Mouse (Mus musculus) hindbrain, embryonic 12.5 days (tissue): ENCODE results near the gene Cyth2. TPM values are rescaled to one million over a fixed set of nuclear protein-coding genes. Genes with fewer than 3 reads are reported as not detected.

Experiments
- ATAC-seq: fragments of 200-750 bp; cut with Nextera tagmentation; 2 replicates; pipeline ENCODE4 v1.8.0; 2017; ENCODE audit warnings: moderate TSS enrichment; ENCODE audit not compliant: low FRiP score
- H3K27ac ChIP-seq: fragments of 300-500 bp; sonication (generic); 2 replicates; pipeline ENCODE4 v1.5.1; 2016; ENCODE audit warnings: mild to moderate bottlenecking
- H3K27me3 ChIP-seq: fragments of 300-500 bp; sonication (generic); 2 replicates; pipeline ENCODE4 v1.6.1; 2016; ENCODE audit warnings: mild to moderate bottlenecking
- H3K36me3 ChIP-seq: fragments of 300-500 bp; sonication (generic); 2 replicates; pipeline ENCODE4 v1.6.1; 2016; ENCODE audit warnings: mild to moderate bottlenecking
- H3K4me1 ChIP-seq: fragments of 300-500 bp; sonication (generic); 2 replicates; pipeline ENCODE4 v1.6.1; 2016
- H3K4me2 ChIP-seq: fragments of 300-500 bp; sonication (generic); replicated peaks from 2 replicates; pipeline ENCODE4 v1.6.1; 2016; ENCODE audit warnings: mild to moderate bottlenecking
- H3K4me3 ChIP-seq: fragments of 300-500 bp; sonication (generic); 2 replicates; pipeline ENCODE4 v1.5.1; 2016; ENCODE audit warnings: mild to moderate bottlenecking
- H3K9ac ChIP-seq: fragments of 300-500 bp; sonication (generic); 2 replicates; pipeline ENCODE4 v1.6.1; 2016; ENCODE audit warnings: mild to moderate bottlenecking, moderate library complexity
- H3K9me3 ChIP-seq: fragments of 300-500 bp; sonication (generic); replicated peaks from 2 replicates; pipeline ENCODE4 v1.6.1; 2016; ENCODE audit warnings: mild to moderate bottlenecking
- WGBS: fragments of 180-500 bp; shearing (Covaris S2); methylation state at CpG from one replicate; pipeline ENCODE4 v1.1.7; 2016; 5-methylcytosine and 5-hydroxymethylcytosine counted together
- polyA plus RNA-seq: library from polyadenylated mRNA; unstranded; fragments of >200 nt; fragmentation: Nextera tagmentation; extraction: Ambion mirVana; gene quantifications from 2 replicates; pipeline ENCODE4 v1.2.1, GENCODE M21; 2016

The Cyth2 gene
- polyA plus RNA-seq: 280 and 284 TPM in 2 replicates

- ATAC-seq: peak; percentile 99
- WGBS: under 1% methylated on average over 62 of the region's 92 CpGs
Observed at GRCm38 (mm10) chr7:45813787-45814779, at the start of gene Cyth2. TSS of gene Cyth2 (minus strand) at chr7:45814581.

GRCm38 (mm10) chr7:45862804-45863203 lies 48.4 kb upstream of the Cyth2 start:
- Histone ChIP-seq H3K4me3 (no peak overlapping the region), H3K27ac (no peak overlapping the region), H3K9me3 (no peaks in the 10 kb centered on the region), H3K27me3 (peaks cover 52% of the 10 kb centered on the region), H3K36me3 (no peaks in the 10 kb centered on the region), H3K4me2 (no peak overlapping the region), H3K4me1 (peaks cover 21% of the 10 kb centered on the region), H3K9ac (no peak overlapping the region)
- 88% methylated on average over 7 of the region's 7 CpGs for WGBS
- ATAC-seq: no peak

More at GRCm38 (mm10) chr7:45813787-45814779, at the start of gene Cyth2:
- Histone ChIP-seq H3K4me1 (peaks cover 38% of the 10 kb centered on the region), H3K9me3 (no peaks in the 10 kb centered on the region), H3K36me3 (peaks cover 39% of the 10 kb centered on the region), H3K9ac (peak within 1 kb of the TSS; percentile 100), H3K27ac (peak within 1 kb of the TSS; percentile 100), H3K27me3 (peaks cover 8% of the 10 kb centered on the region), H3K4me3 (peak within 1 kb of the TSS; percentile 98), H3K4me2 (peak within 1 kb of the TSS; percentile 68)

- H3K4me2 ChIP-seq: no peak overlapping the region
- WGBS: 72% methylated on average over 4 of the region's 4 CpGs
- no peak overlapping the region for H3K27ac ChIP-seq
- ATAC-seq: no peak
- no peaks in the 10 kb centered on the region for H3K9me3 ChIP-seq
- H3K4me3 ChIP-seq: no peak overlapping the region
- H3K4me1 ChIP-seq: peaks cover 16% of the 10 kb centered on the region
- H3K27me3 ChIP-seq: peaks cover 58% of the 10 kb centered on the region
- H3K9ac ChIP-seq: no peak overlapping the region
- H3K36me3 ChIP-seq: no peaks in the 10 kb centered on the region
Observed at GRCm38 (mm10) chr7:45859008-45859407, 44.6 kb upstream of the Cyth2 start.

GRCm38 (mm10) chr7:45856950-45857901 lies 42.8 kb upstream of the Cyth2 start:
- Histone ChIP-seq H3K4me1 (peaks cover 16% of the 10 kb centered on the region), H3K27ac (no peak overlapping the region), H3K4me2 (peak overlapping the region; percentile 48), H3K9me3 (no peaks in the 10 kb centered on the region), H3K4me3 (peak overlapping the region; percentile 26), H3K27me3 (peaks cover 56% of the 10 kb centered on the region), H3K36me3 (no peaks in the 10 kb centered on the region), H3K9ac (peak overlapping the region; percentile 36; the same call in 1 of the 2 replicates)
- ATAC-seq: no peak
- WGBS: 1% methylated on average over 29 of the region's 30 CpGs

- Histone ChIP-seq H3K9me3 (no peaks in the 10 kb centered on the region), H3K4me2 (no peak overlapping the region), H3K27ac (no peak overlapping the region), H3K36me3 (no peaks in the 10 kb centered on the region), H3K9ac (no peak overlapping the region), H3K27me3 (peaks cover 29% of the 10 kb centered on the region), H3K4me3 (no peak overlapping the region), H3K4me1 (peaks cover 13% of the 10 kb centered on the region)
- ATAC-seq: no peak
- 87% methylated on average over 12 of the region's 12 CpGs for WGBS
Observed at GRCm38 (mm10) chr7:45853089-45853488, 38.7 kb upstream of the Cyth2 start.

GRCm38 (mm10) chr7:45850661-45851060 lies 36.3 kb upstream of the Cyth2 start:
- WGBS: 72% methylated on average over 3 of the region's 3 CpGs
- no peaks in the 10 kb centered on the region; the same call in 1 of the 2 replicates for H3K4me1 ChIP-seq
- H3K9ac ChIP-seq: no peak overlapping the region
- H3K4me2 ChIP-seq: no peak overlapping the region
- H3K4me3 ChIP-seq: no peak overlapping the region
- H3K36me3 ChIP-seq: no peaks in the 10 kb centered on the region
- no peak overlapping the region for H3K27ac ChIP-seq
- no peak for ATAC-seq
- no peaks in the 10 kb centered on the region for H3K9me3 ChIP-seq
- peaks cover 11% of the 10 kb centered on the region for H3K27me3 ChIP-seq

- H3K9me3 ChIP-seq: no peaks in the 10 kb centered on the region
- H3K27ac ChIP-seq: no peak overlapping the region
- no peak for ATAC-seq
- no peak overlapping the region for H3K4me2 ChIP-seq
- H3K27me3 ChIP-seq: peaks cover 18% of the 10 kb centered on the region
- no peaks in the 10 kb centered on the region; the same call in 1 of the 2 replicates for H3K4me1 ChIP-seq
- WGBS: 19% methylated on average over 6 of the region's 6 CpGs
- H3K4me3 ChIP-seq: no peak overlapping the region
- no peaks in the 10 kb centered on the region for H3K36me3 ChIP-seq
- H3K9ac ChIP-seq: no peak overlapping the region
Observed at GRCm38 (mm10) chr7:45848447-45849027, 34.2 kb upstream of the Cyth2 start.

- Histone ChIP-seq H3K27me3 (peaks cover 51% of the 10 kb centered on the region), H3K9ac (no peak overlapping the region), H3K4me3 (no peak overlapping the region), H3K27ac (no peak overlapping the region), H3K36me3 (no peaks in the 10 kb centered on the region), H3K4me2 (no peak overlapping the region), H3K4me1 (no peaks in the 10 kb centered on the region; the same call in 1 of the 2 replicates), H3K9me3 (no peaks in the 10 kb centered on the region)
- ATAC-seq: no peak
- 88% methylated on average over 10 of the region's 10 CpGs for WGBS
Observed at GRCm38 (mm10) chr7:45842950-45843744, 28.8 kb upstream of the Cyth2 start.

GRCm38 (mm10) chr7:45833924-45834323 lies 19.5 kb upstream of the Cyth2 start:
- H3K4me2 ChIP-seq: peak overlapping the region; percentile 50
- peaks cover 70% of the 10 kb centered on the region for H3K27me3 ChIP-seq
- no peak for ATAC-seq
- no peaks in the 10 kb centered on the region for H3K9me3 ChIP-seq
- no peak overlapping the region for H3K27ac ChIP-seq
- H3K9ac ChIP-seq: peak overlapping the region; percentile 55
- WGBS: 2% methylated on average over 24 of the region's 31 CpGs
- H3K4me1 ChIP-seq: peaks cover 35% of the 10 kb centered on the region
- H3K36me3 ChIP-seq: peaks cover 5% of the 10 kb centered on the region
- peak overlapping the region; percentile 38 for H3K4me3 ChIP-seq

GRCm38 (mm10) chr7:45833148-45833790 lies 18.9 kb upstream of the Cyth2 start:
- peak overlapping the region; percentile 50 for H3K4me2 ChIP-seq
- H3K36me3 ChIP-seq: peaks cover 12% of the 10 kb centered on the region
- peaks cover 35% of the 10 kb centered on the region for H3K4me1 ChIP-seq
- peaks cover 67% of the 10 kb centered on the region for H3K27me3 ChIP-seq
- H3K9ac ChIP-seq: peak overlapping the region; percentile 55
- H3K27ac ChIP-seq: no peak overlapping the region
- WGBS: 1% methylated on average over 80 of the region's 86 CpGs
- H3K9me3 ChIP-seq: no peaks in the 10 kb centered on the region
- no peak for ATAC-seq
- H3K4me3 ChIP-seq: peak overlapping the region; percentile 38
